Mouse (Mus musculus) hindbrain, embryonic 10.5 days (tissue): ENCODE data around the gene Cdh24. TPM values are rescaled to one million over a fixed set of nuclear protein-coding genes. Genes with fewer than 3 reads are reported as not detected.

Source experiments
- DNase-seq: peaks from one replicate; pipeline ENCODE4 v3.0.0-alpha.2; 2017; ENCODE audit warnings: low spot score
- H3K27ac ChIP-seq: fragments of 300-500 bp; sonication (generic); 2 replicates; pipeline ENCODE4 v1.5.1; 2016; ENCODE audit warnings: mild to moderate bottlenecking, moderate library complexity
- H3K27me3 ChIP-seq: fragments of 300-500 bp; sonication (generic); 2 replicates; pipeline ENCODE4 v1.6.1; 2016; ENCODE audit warnings: mild to moderate bottlenecking; ENCODE audit not compliant: poor library complexity, insufficient read depth, severe bottlenecking
- H3K36me3 ChIP-seq: fragments of 300-500 bp; sonication (generic); 2 replicates; pipeline ENCODE4 v1.6.1; 2016; ENCODE audit warnings: mild to moderate bottlenecking, moderate library complexity
- H3K4me1 ChIP-seq: fragments of 300-500 bp; sonication (generic); replicated peaks from 2 replicates; pipeline ENCODE4 v1.6.1; 2016; ENCODE audit warnings: mild to moderate bottlenecking
- H3K4me3 ChIP-seq: fragments of 300-500 bp; sonication (generic); 2 replicates; pipeline ENCODE4 v1.5.1; 2016; ENCODE audit warnings: mild to moderate bottlenecking, moderate library complexity
- H3K9me3 ChIP-seq: fragments of 300-500 bp; sonication (generic); 2 replicates; pipeline ENCODE4 v1.6.1; 2016; ENCODE audit warnings: mild to moderate bottlenecking, moderate library complexity
- WGBS: fragments of 180-500 bp; shearing (Covaris S2); methylation state at CpG from one replicate; pipeline ENCODE4 v1.1.7; 2016; 5-methylcytosine and 5-hydroxymethylcytosine counted together
- polyA plus RNA-seq: library from polyadenylated mRNA; unstranded; fragments of >200 nt; fragmentation: Nextera tagmentation; extraction: Ambion mirVana; gene quantifications from 2 replicates; pipeline ENCODE4 v1.2.1, GENCODE M21; 2016

Cdh24 gene
- polyA plus RNA-seq, 1 experiment from 2014 or later = 7.1 TPM

DNA sequence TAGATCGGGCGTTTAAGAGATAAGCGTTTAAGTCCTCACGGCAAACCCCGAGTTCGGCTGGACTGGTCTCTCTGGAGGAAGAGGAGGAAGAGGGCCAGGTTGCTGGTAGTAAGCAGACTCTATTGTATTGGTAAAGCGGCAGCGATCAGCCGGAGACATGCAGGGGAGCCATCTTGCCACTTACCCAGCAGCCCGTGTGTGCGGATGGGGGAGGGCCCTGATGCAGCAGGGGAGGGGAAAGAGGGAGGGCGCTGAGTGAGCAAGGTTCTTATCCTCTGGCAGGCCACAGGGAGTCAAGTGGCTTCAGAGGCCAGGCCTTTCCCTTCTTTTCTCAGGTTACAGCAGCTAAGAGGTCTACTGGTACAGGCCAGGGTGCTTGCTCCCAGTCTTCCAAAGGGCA, 12.3 kb upstream of the Cdh24 start:
- H3K4me3 ChIP-seq = peak overlapping the region; percentile 61
- peak overlapping the region; percentile 93 for H3K27ac ChIP-seq
- peaks cover 84% of the 10 kb centered on the region for H3K36me3 ChIP-seq
- no peaks in the 10 kb centered on the region for H3K27me3 ChIP-seq
- peak; percentile 91 for DNase-seq
- H3K4me1 ChIP-seq = peaks cover 45% of the 10 kb centered on the region
- no peaks in the 10 kb centered on the region for H3K9me3 ChIP-seq
- WGBS = under 1% methylated on average over 12 of the region's 12 CpGs

DNA sequence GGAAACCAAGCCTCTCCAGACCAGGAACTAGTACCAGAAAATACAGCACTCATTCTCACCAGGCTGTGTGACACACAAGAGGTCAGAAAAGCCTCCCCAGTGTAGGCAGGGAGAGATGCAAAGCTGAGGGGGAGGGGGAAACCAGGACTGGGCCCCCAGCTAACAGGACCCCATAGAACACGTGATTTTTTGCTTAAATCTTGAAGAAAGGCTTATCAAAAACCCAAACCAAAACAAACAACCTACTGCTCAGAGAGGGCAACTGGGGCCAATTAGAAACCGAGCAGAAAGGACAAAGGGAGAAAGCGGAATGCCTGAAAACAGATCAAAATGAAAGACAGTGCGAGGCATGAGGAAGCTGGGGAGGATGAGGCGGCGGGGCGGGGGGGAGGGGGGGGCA, 11.6 kb upstream of the Cdh24 start:
- H3K36me3 ChIP-seq = peaks cover 84% of the 10 kb centered on the region
- WGBS = 1% methylated on average over 7 of the region's 7 CpGs
- H3K4me3 ChIP-seq = peak overlapping the region; percentile 61
- DNase-seq = no peak
- peaks cover 47% of the 10 kb centered on the region for H3K4me1 ChIP-seq
- peak overlapping the region; percentile 93 for H3K27ac ChIP-seq
- H3K27me3 ChIP-seq = no peaks in the 10 kb centered on the region
- H3K9me3 ChIP-seq = no peaks in the 10 kb centered on the region

DNA sequence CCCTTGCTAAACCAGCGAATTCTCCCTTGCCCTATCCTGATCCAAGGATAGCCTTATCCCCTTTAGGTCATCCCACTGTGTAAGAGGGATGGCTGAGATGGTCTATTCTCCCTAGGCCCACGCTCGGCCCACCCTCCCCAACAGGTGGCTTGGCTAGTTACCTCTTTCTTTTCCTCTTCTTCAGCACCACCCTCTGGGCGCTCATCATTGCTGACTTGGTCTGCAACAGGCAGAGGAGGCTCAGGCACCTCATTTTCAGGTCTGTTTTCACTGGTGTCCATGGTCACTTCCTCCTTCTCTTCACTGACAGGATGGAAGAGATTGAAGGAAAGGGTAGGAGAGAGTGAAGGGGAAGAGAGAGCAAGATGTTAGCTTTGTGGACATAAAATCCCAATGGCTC, 10.4 kb upstream of the Cdh24 start:
- H3K27ac ChIP-seq = peak overlapping the region; percentile 41; the same call in 1 of the 2 replicates
- H3K36me3 ChIP-seq = peaks cover 84% of the 10 kb centered on the region
- H3K4me3 ChIP-seq = peak overlapping the region; percentile 61; the same call in 1 of the 2 replicates

DNA sequence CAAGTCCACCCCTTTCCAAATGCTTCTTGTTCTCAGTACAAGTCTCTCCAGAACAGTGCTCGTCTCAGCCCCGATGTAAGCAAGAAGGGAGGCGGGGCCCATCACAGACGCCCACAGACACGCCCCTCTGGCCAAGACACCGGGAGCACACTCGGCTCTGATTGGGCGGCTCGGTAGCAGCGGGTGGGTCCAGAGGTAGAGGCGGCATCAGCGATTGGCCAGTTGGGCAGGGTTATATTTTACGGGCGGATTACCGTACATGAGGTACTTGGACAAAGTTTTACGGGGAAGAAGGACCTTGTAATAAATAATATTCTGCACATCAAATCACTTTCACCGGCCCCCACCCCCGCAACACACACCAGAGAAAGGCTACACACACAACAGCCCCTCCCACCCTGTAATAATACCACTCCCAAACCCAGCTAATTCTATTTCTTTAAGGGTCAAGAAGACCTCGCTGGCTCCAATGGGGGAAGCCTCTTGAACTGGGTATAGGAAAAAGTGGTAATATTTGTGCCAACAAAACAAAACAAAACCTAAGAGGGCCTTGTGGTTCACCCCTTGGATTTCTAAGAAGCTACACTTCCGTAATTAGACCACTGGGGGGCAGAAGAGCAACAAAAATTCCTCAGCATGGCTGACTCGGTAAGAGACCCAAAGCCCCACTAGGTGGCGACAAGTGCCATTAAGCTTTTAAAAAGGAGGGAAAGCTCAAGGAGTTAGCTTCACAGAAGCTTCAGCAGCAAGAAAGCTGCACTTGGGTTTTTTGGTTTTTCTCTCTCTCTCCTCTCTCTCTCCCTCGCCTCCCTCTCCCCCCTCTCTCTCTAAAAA, 9.7 kb upstream of the Cdh24 start:
- peak; percentile 86 for DNase-seq
- Histone ChIP-seq H3K9me3 (no peaks in the 10 kb centered on the region), H3K27me3 (no peaks in the 10 kb centered on the region), H3K4me1 (peaks cover 47% of the 10 kb centered on the region), H3K4me3 (peak overlapping the region; percentile 61; the same call in 1 of the 2 replicates), H3K36me3 (peaks cover 84% of the 10 kb centered on the region), H3K27ac (peak overlapping the region; percentile 41; the same call in 1 of the 2 replicates)
- 69% methylated on average over 23 of the region's 23 CpGs for WGBS

More for the DNA sequence above, 10.4 kb upstream of the Cdh24 start:
- no peaks in the 10 kb centered on the region for H3K27me3 ChIP-seq
- WGBS = 76% methylated on average over 4 of the region's 4 CpGs
- DNase-seq = no peak
- H3K4me1 ChIP-seq = peaks cover 47% of the 10 kb centered on the region
- H3K9me3 ChIP-seq = no peaks in the 10 kb centered on the region

DNA sequence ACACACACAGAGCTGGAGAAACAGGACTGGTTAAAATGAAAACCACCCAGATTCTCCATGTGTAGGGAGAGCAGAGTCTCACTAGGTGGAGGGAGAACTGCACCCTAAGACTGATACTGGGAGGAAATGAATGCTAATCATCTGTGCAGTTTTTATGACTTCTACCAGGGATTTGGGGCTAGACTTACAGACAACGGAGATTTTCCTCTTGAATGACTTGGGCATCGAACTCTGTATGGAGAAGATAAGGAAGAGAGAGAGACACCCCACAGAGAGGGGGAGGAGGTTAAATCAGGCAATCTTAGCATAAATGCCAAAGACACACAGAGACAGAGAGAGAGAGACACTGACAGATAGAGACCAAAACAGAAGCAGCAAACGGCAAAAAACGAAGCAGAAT, 6.7 kb upstream of the Cdh24 start:
- H3K27me3 ChIP-seq = no peaks in the 10 kb centered on the region
- 88% methylated on average over 4 of the region's 4 CpGs for WGBS

DNA sequence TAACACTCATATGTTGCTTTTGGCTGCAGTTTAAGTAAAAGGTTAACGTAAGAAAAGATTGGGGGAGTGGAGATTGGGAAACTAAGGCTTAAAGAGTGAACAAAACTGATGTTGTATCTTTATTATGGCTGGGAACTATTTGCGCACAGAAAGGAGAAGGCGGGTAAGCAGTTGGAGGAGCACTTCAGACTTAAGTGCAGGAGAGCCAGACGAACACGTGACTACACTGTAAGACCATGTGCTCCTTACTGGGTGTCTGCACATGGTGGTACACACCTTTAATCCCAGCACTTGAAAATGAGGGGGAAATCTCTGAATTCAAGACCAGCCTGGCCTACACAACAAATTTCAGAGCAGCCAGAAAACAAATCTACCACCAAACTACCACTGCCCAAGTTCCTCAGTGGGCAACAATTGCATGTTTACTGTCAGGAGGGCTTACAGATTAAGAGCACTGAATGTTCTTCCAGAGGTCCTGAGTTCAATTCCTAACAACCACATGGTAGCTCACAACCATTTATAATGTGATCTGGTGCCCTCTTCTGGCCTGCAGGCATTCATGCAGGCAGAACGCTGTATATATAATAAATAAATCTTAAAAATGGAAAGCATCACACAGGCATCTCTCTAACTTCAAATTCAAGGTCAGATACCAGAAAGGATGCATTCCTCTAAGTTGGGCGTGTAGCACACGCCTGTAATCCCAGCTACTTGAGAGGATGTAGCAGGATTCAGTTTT, 5.9 kb upstream of the Cdh24 start:
- no peaks in the 10 kb centered on the region for H3K9me3 ChIP-seq
- H3K36me3 ChIP-seq = peaks cover 99% of the 10 kb centered on the region
- H3K4me3 ChIP-seq = no peak overlapping the region
- DNase-seq = no peak
- no peaks in the 10 kb centered on the region for H3K27me3 ChIP-seq
- no peak overlapping the region for H3K27ac ChIP-seq
- peaks cover 31% of the 10 kb centered on the region for H3K4me1 ChIP-seq
- WGBS = 95% methylated on average over 8 of the region's 8 CpGs

More for the DNA sequence above, 6.7 kb upstream of the Cdh24 start:
- Histone ChIP-seq H3K27ac (no peak overlapping the region), H3K36me3 (peaks cover 94% of the 10 kb centered on the region), H3K9me3 (no peaks in the 10 kb centered on the region), H3K4me3 (no peak overlapping the region), H3K4me1 (peaks cover 37% of the 10 kb centered on the region)
- no peak for DNase-seq

DNA sequence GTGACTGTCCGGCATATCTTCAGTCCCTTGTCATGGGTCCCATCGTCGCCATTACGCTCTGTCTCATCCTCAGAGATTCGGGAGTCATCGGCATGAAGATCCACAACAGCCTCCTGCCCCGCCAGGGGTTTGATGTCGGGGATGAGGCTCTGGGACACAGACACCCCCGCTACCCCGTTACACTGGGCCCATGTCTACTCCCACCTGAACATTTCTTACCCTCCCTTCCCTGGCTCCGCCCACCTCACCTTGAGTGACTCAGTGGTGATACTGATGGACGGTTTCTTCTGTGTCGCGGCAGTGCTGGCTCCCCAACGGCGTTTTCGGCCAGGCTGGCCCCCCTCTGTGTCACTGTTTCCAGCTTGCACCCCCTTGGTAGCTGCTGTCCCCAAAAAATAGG, 5.3 kb upstream of the Cdh24 start:
- H3K36me3 ChIP-seq = peaks cover 96% of the 10 kb centered on the region
- 96% methylated on average over 17 of the region's 17 CpGs for WGBS
- no peak for DNase-seq
- H3K27me3 ChIP-seq = no peaks in the 10 kb centered on the region
- no peak overlapping the region for H3K27ac ChIP-seq
- H3K4me3 ChIP-seq = no peak overlapping the region
- peaks cover 31% of the 10 kb centered on the region for H3K4me1 ChIP-seq
- H3K9me3 ChIP-seq = no peaks in the 10 kb centered on the region

DNA sequence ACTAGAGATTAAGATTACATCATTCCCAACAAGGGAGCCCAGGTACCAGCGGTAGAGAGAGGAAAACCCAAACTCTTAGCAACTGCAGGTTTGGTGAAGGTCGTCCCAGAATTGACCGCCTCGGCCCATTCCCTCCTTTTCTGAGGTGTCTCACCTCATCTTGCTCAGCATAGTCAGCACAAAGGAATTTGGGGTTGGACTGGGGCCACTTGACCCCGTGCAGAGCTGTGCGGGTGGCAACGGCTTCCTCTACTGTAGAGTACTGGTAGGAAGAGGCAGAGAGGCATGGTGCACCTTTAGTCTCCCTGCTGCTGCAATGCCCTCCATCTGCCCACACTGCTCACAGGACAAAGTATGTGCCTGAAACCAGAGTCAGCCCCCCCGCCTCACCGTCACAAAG, 3.1 kb upstream of the Cdh24 start:
- Histone ChIP-seq H3K9me3 (no peaks in the 10 kb centered on the region), H3K4me1 (peaks cover 35% of the 10 kb centered on the region), H3K36me3 (peaks cover 77% of the 10 kb centered on the region), H3K27ac (no peak overlapping the region), H3K4me3 (no peak overlapping the region), H3K27me3 (no peaks in the 10 kb centered on the region)
- 93% methylated on average over 9 of the region's 9 CpGs for WGBS
- DNase-seq = no peak

DNA sequence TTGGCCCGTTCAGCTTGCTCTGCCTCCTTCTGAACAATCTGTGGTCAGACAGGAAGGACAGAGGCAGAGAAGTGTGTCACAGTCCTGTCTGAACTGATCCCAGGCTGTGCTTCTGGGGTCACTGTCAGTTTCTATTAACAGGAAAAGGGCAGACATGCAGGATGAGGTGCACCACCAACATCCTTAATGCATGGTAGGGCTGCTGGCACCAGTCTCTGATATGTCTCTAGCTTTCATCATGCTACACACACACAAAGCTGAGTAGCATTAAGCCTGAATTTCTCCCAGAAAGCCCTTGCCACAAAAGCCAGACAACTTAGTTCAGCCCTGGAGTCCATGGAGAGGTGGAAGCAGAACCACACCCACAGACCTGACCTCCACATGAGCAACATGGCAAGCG, 1.8 kb upstream of the Cdh24 start:
- peaks cover 31% of the 10 kb centered on the region for H3K4me1 ChIP-seq
- WGBS = 90% methylated on average over 2 of the region's 2 CpGs
- DNase-seq = no peak
- no peak overlapping the region for H3K27ac ChIP-seq
- H3K36me3 ChIP-seq = peaks cover 78% of the 10 kb centered on the region
- no peaks in the 10 kb centered on the region for H3K9me3 ChIP-seq
- no peak overlapping the region for H3K4me3 ChIP-seq
- no peaks in the 10 kb centered on the region for H3K27me3 ChIP-seq

DNA sequence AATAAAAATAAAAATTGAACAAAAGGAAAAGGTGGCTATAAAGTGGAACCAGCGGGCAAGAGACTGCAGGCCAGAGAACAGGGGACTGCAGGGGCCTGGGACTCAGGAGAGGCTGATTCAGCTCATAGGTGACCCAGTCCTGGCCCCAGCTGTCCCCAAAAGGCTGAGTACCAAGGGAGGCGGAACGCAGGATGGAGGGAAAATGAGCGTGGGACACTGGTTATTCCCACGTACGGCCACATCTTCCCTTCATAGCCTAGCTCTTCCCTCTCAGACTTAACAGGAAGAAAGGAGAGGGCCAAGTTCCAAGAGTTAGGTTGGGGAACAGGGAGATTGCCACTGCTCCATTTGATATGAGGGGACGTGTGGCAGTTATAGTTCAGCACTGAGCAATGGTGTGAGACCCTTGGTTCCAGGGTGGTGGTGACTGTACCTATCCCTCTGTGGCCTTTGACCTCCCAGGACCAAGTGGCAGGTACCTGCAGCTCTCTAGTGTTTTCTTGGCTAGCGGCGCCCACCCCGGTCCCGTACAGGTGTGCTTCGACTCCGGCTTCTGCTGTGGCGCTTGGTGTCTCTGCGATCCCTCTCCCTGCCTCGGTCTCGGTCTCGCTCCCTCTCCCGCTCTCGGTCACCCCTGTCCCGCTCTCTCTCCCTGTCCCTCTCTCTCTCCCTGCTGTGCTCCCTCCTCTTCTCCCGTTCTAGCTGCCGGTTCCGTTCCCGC, 1.2 kb upstream of the Cdh24 start:
- H3K4me1 ChIP-seq = peaks cover 31% of the 10 kb centered on the region
- H3K36me3 ChIP-seq = peaks cover 78% of the 10 kb centered on the region
- H3K4me3 ChIP-seq = peak overlapping the region; percentile 87; the same call in 1 of the 2 replicates
- no peaks in the 10 kb centered on the region for H3K27me3 ChIP-seq
- no peak for DNase-seq
- 83% methylated on average over 25 of the region's 25 CpGs for WGBS
- no peak overlapping the region for H3K27ac ChIP-seq
- no peaks in the 10 kb centered on the region for H3K9me3 ChIP-seq

DNA sequence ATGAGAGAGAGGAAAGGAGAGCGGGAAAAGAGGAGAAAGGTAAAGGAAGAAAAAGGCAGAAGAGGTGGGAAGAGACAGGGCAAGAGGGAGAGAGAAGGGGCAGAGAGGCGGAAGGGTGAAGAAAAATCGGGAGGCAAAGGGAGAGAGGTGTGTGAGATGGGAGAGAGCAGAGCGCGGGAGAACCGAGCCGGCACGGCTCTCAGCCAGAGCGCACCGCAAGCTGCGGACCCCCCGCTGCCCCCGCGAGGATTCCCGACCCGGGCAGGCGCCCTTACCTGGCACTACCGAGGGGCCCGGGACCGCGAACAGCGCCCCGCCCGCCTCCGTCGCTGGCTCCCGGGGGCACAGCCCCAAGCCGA, 239 bp downstream of the Cdh24 start, which contains the start of gene Gm17606:
Gene Gm17606 (plus strand): TSS at position 7 of the 359 bp plus-strand sequence.
- Histone ChIP-seq H3K4me1 (peaks cover 31% of the 10 kb centered on the region), H3K36me3 (peaks cover 78% of the 10 kb centered on the region), H3K27me3 (no peaks in the 10 kb centered on the region), H3K4me3 (peak within 1 kb of the TSS; percentile 87), H3K9me3 (no peaks in the 10 kb centered on the region), H3K27ac (peak within 1 kb of the TSS; percentile 96)
- WGBS = under 1% methylated on average over 28 of the region's 28 CpGs
- no peak for DNase-seq

DNA sequence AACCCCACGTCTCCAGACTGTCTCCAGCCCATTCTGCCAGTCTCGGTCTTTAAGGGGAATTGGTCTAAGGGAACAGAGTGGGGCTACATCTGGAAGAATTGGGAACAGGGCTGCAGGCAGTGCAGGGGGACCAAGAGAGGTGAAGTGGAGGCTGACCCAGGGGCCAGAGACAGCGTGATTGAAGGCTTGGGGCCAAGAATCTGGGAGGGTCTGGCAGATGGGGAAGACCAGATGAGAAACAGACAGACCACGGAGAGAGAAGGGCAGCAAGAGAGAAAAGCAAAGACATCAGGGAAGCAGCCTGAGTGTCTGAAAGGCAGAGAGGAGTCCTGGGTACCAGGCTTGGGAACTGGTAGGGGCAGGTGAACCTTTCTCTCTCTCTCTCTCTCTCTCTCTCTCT, 1.0 kb downstream of the Cdh24 start:
- Histone ChIP-seq H3K27ac (peak overlapping the region; percentile 96), H3K4me1 (peaks cover 31% of the 10 kb centered on the region), H3K4me3 (peak overlapping the region; percentile 87), H3K9me3 (no peaks in the 10 kb centered on the region), H3K27me3 (no peaks in the 10 kb centered on the region), H3K36me3 (peaks cover 78% of the 10 kb centered on the region)
- DNase-seq = no peak
- 19% methylated on average over 4 of the region's 4 CpGs for WGBS
